Mouse (Mus musculus) liver, embryonic 16.5 days (tissue): ENCODE measurements around the gene Tesc. TPM values are rescaled to one million over a fixed set of nuclear protein-coding genes. Genes with fewer than 3 reads are reported as not detected.

ENCODE experiments used
- ATAC-seq: fragments of 200-750 bp; cut with Nextera tagmentation; 2 replicates; pipeline ENCODE4 v1.8.0; 2017; ENCODE audit warnings: low read depth, mild to moderate bottlenecking, moderate number of reproducible peaks, moderate library complexity
- H3K27ac ChIP-seq: fragments of 300-500 bp; sonication (generic); 2 replicates; pipeline ENCODE4 v1.5.1; 2014; ENCODE audit warnings: mild to moderate bottlenecking, low read length
- H3K27me3 ChIP-seq: fragments of 300-500 bp; sonication (generic); 2 replicates; pipeline ENCODE4 v1.6.1; 2014; ENCODE audit warnings: low read depth, low read length, mixed read lengths; ENCODE audit not compliant: control insufficient read depth, insufficient read depth
- H3K36me3 ChIP-seq: fragments of 300-500 bp; sonication (generic); 2 replicates; pipeline ENCODE4 v1.6.1; 2014; ENCODE audit warnings: mild to moderate bottlenecking; ENCODE audit not compliant: control insufficient read depth, insufficient read depth
- H3K4me1 ChIP-seq: fragments of 300-500 bp; sonication (generic); 2 replicates; pipeline ENCODE4 v1.6.1; 2014; ENCODE audit warnings: low read depth, low read length, mixed read lengths; ENCODE audit not compliant: control insufficient read depth
- H3K4me2 ChIP-seq: fragments of 300-500 bp; sonication (generic); 2 replicates; pipeline ENCODE4 v1.6.1; 2014; ENCODE audit warnings: low read depth, low read length, mixed read lengths
- H3K4me3 ChIP-seq: fragments of 300-500 bp; sonication (generic); 2 replicates; pipeline ENCODE4 v1.5.1; 2014; ENCODE audit warnings: low read depth, mild to moderate bottlenecking, low read length
- H3K9ac ChIP-seq: fragments of 300-500 bp; sonication (generic); 2 replicates; pipeline ENCODE4 v1.6.1; 2014; ENCODE audit warnings: low read depth, low read length
- H3K9me3 ChIP-seq: fragments of 300-500 bp; sonication (generic); replicated peaks from 2 replicates; pipeline ENCODE4 v1.6.1; 2016; ENCODE audit warnings: low read length; ENCODE audit not compliant: control insufficient read depth
- WGBS: fragments of 180-500 bp; shearing (Covaris S2); extraction: QIAGEN DNeasy Blood & Tissue Kit; methylation state at CpG from one replicate; pipeline ENCODE4 v1.1.7; 2014; ENCODE audit not compliant: insufficient replicate concordance; 5-methylcytosine and 5-hydroxymethylcytosine counted together
- polyA plus RNA-seq: library from polyadenylated mRNA; unstranded; fragments of >200 nt; fragmentation: Nextera tagmentation; extraction: Ambion mirVana; gene quantifications from 2 replicates; pipeline ENCODE4 v1.2.1, GENCODE M21; 2015

The Tesc gene
- polyA plus RNA-seq, 1 experiment from 2014 or later = 1.9 TPM

DNA sequence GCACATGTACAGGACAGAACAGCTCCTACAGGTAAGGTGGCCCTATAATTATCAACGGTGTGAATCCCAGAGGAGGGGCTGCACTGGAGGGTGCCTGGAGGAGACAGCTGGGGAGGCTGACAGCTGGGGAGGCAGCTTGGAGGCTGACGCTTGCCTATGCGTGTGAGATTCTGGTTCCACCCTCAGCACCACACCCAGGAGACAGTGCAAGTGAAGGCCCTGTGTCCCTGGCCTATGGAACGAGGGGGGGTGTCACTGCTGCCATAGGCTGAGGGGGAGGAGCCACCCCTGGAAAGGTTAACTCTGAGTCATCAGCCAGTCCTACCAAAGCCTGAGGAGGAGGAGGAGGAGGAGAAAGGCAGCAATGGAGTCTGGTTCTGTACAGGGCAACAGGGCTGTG lies 40.0 kb downstream of the Tesc start:
- WGBS = 61% methylated on average over 4 of the region's 4 CpGs
- ATAC-seq = no peak
- H3K4me2 ChIP-seq = no peak overlapping the region
- H3K36me3 ChIP-seq = peaks cover 4% of the 10 kb centered on the region; the same call in 1 of the 2 replicates
- no peak overlapping the region for H3K4me3 ChIP-seq
- no peaks in the 10 kb centered on the region for H3K9me3 ChIP-seq
- H3K27me3 ChIP-seq = no peaks in the 10 kb centered on the region
- no peak overlapping the region for H3K27ac ChIP-seq
- H3K4me1 ChIP-seq = peaks cover 2% of the 10 kb centered on the region; the same call in 1 of the 2 replicates
- H3K9ac ChIP-seq = no peak overlapping the region

- no peak overlapping the region for H3K27ac ChIP-seq
- no peaks in the 10 kb centered on the region for H3K27me3 ChIP-seq
- H3K4me1 ChIP-seq = peaks cover 2% of the 10 kb centered on the region; the same call in 1 of the 2 replicates
- WGBS = 70% methylated on average over 9 of the region's 9 CpGs
- H3K4me2 ChIP-seq = no peak overlapping the region
- ATAC-seq = no peak
- H3K9me3 ChIP-seq = no peaks in the 10 kb centered on the region
- H3K9ac ChIP-seq = no peak overlapping the region
- H3K4me3 ChIP-seq = no peak overlapping the region
- H3K36me3 ChIP-seq = peaks cover 4% of the 10 kb centered on the region; the same call in 1 of the 2 replicates
Observed at GRCm38 (mm10) chr5:118067984-118068494, 40.5 kb downstream of the Tesc start.

DNA sequence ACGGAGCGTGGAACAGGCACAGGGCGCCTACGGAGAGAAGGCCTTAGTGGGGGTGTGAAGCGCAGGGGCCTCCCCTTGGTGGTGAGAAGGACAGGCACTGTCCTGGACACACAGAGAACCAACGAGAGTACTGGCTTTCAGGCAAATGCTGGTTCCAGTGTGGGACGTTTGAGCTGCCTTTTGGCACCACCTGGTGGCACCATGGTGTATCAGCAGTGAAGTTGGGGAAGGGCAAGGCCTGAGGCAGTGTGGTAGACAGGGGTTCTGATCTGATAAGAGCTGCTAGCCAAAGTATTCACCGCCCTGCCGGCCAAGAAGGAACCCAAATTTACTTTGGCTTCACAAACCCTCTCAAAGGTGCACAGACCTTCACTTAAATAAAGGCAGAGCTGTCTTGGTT lies 41.8 kb downstream of the Tesc start:
- 36% methylated on average over 9 of the region's 9 CpGs for WGBS
- H3K4me1 ChIP-seq = peaks cover under 1% of the 10 kb centered on the region; the same call in 1 of the 2 replicates
- no peak overlapping the region for H3K9ac ChIP-seq
- no peaks in the 10 kb centered on the region for H3K9me3 ChIP-seq
- 0 out of 2 replicates have a peak, but pooled peaks have one; percentile 30 for ATAC-seq
- H3K27ac ChIP-seq = no peak overlapping the region
- no peak overlapping the region for H3K4me3 ChIP-seq
- no peaks in the 10 kb centered on the region for H3K27me3 ChIP-seq
- peaks cover 4% of the 10 kb centered on the region; the same call in 1 of the 2 replicates for H3K36me3 ChIP-seq
- H3K4me2 ChIP-seq = no peak overlapping the region

- WGBS = 77% methylated on average over 5 of the region's 5 CpGs
Observed at GRCm38 (mm10) chr5:118071766-118072165, 44.2 kb downstream of the Tesc start.

DNA sequence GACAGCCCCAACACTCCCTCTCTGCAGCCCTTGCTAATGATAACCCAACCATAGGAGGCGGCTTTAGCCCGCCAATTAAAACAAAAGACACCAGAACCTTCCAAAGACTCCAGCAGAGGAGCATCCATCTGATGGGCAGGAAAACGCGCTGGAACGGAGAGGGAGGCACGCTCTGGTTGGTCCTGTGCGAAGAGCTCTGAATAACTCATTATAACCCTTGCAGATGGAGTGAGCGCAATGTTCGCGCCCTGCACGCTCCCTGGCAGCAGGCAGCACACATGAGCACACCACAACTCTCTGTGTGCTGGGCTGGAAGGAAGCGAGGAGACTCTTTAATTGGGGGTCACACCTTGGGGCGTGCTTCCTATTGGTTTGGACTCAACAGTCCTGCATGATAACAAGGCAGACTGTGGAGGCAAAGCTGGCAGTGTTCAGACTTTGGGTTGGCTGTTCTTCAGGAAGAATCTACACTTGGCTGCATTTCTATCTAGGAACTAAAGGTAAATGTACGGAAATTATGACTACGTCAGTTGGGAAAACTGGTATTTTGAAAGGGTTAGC lies 45.8 kb downstream of the Tesc start:
- no peak overlapping the region for H3K9ac ChIP-seq
- 80% methylated on average over 15 of the region's 15 CpGs for WGBS
- no peak overlapping the region for H3K27ac ChIP-seq
- H3K4me3 ChIP-seq = no peak overlapping the region
- no peak for ATAC-seq
- H3K27me3 ChIP-seq = no peaks in the 10 kb centered on the region
- no peaks in the 10 kb centered on the region for H3K4me1 ChIP-seq
- no peak overlapping the region for H3K4me2 ChIP-seq
- no peaks in the 10 kb centered on the region for H3K9me3 ChIP-seq
- peaks cover 11% of the 10 kb centered on the region for H3K36me3 ChIP-seq

More at GRCm38 (mm10) chr5:118071766-118072165, 44.2 kb downstream of the Tesc start:
- peaks cover 5% of the 10 kb centered on the region for H3K36me3 ChIP-seq
- no peaks in the 10 kb centered on the region for H3K4me1 ChIP-seq
- ATAC-seq = peak; percentile 40; the same call in 1 of the 2 replicates
- no peak overlapping the region for H3K4me3 ChIP-seq
- no peak overlapping the region for H3K4me2 ChIP-seq
- no peak overlapping the region for H3K9ac ChIP-seq
- H3K27ac ChIP-seq = no peak overlapping the region
- H3K9me3 ChIP-seq = no peaks in the 10 kb centered on the region
- no peaks in the 10 kb centered on the region for H3K27me3 ChIP-seq

DNA sequence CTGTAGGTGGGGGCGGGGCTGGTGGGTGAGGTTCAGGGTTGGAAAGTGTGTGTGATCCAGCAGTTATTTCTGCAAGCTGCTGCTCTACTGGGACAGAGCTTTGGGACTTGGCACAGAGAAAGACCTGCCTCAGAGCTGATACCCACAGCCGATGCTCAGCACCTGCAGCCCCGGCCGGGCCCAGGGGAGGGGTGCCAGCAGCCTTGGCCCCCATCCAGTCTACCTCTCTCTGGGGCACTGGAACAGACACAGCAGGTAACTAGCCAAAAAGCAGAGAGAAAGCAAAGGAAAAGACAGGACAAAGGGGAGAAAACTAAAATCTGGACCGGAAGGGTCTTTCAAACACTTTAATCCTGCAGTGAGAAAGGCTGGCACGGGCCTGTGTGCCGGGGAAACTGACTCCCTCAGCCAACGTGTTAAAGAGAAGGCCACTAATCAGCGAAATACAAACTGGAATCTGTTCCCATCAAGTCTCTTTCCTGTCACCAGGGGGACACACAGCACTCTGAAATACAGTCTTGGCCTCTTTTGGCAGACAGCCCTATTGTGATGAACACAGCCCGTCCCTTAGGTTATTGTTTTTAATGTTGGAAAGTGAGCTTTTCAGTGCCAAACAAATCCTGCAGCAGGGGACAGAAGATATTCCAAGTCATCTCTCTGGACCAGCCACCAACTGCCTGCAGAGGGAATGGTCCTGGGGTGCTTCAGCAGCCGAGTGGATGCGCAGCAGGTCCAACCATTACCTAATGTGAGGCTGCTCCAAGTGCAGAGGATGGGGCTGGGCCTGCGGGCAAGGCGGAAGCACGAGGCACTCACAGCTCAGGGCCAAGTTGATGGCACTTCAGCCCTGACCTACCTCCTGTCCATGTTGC lies 49.4 kb downstream of the Tesc start:
- Histone ChIP-seq H3K4me2 (no peak overlapping the region), H3K36me3 (peaks cover 11% of the 10 kb centered on the region), H3K4me1 (no peaks in the 10 kb centered on the region), H3K27me3 (no peaks in the 10 kb centered on the region), H3K4me3 (no peak overlapping the region), H3K9ac (no peak overlapping the region), H3K27ac (no peak overlapping the region), H3K9me3 (no peaks in the 10 kb centered on the region)
- no peak for ATAC-seq
- 77% methylated on average over 15 of the region's 15 CpGs for WGBS

DNA sequence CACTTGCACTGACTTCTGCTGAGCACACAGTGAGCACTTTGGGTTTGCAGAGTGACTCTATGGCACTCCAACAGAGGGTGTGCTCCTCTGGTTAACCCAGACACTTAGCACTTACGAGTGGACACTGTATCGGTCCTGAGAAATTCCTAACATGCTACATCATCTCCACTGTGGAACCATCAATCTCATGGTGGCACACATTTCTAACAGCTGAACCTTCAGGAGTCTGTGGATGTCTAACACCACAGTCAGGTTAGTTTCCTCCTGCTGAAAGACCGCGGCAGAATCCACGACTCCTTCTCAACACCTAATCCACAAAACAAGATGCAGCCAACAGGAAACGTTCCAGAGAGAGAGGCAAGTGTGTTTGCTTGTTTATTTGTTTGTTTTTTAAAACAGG lies 51.0 kb downstream of the Tesc start:
- Histone ChIP-seq H3K9me3 (no peaks in the 10 kb centered on the region), H3K4me2 (no peak overlapping the region), H3K27me3 (no peaks in the 10 kb centered on the region), H3K27ac (no peak overlapping the region), H3K9ac (no peak overlapping the region), H3K4me1 (no peaks in the 10 kb centered on the region), H3K4me3 (no peak overlapping the region), H3K36me3 (peaks cover 11% of the 10 kb centered on the region)
- ATAC-seq = no peak
- 80% methylated on average over 6 of the region's 6 CpGs for WGBS

GRCm38 (mm10) chr5:118079354-118079753 lies 51.8 kb downstream of the Tesc start:
- Histone ChIP-seq H3K9me3 (no peaks in the 10 kb centered on the region), H3K4me1 (no peaks in the 10 kb centered on the region), H3K27me3 (no peaks in the 10 kb centered on the region), H3K9ac (no peak overlapping the region), H3K4me3 (no peak overlapping the region), H3K36me3 (peaks cover 11% of the 10 kb centered on the region), H3K4me2 (no peak overlapping the region), H3K27ac (no peak overlapping the region)
- 73% methylated on average over 6 of the region's 6 CpGs for WGBS
- no peak for ATAC-seq

DNA sequence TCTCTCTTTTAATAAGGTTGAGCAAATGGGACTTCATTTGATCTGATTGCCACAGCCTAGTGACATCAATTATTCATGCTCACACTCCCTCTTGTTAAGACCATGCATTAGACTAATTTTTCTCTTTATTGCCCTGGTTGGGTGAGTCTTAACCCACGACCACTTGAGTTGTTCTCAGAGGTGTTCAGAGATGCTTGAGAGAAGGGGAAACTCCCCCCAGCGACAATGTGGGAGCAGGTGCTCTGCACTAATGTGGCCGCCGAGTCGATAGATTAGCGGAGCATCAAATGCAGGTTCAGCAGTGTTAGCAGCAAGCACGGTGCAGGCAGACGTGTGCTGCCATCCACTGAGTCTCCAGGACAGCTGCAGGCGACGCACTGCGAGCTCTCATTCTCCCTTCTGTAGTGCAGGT lies 52.3 kb downstream of the Tesc start:
- Histone ChIP-seq H3K9me3 (no peaks in the 10 kb centered on the region), H3K9ac (no peak overlapping the region), H3K4me1 (no peaks in the 10 kb centered on the region), H3K36me3 (peaks cover 11% of the 10 kb centered on the region), H3K27ac (no peak overlapping the region), H3K4me3 (no peak overlapping the region), H3K27me3 (no peaks in the 10 kb centered on the region), H3K4me2 (no peak overlapping the region)
- ATAC-seq = no peak
- 81% methylated on average over 11 of the region's 11 CpGs for WGBS
